Mouse (Mus musculus) stomach, postnatal 0 days (tissue): Measurements from ENCODE around the gene Nckap1l. TPM values are rescaled to one million over a fixed set of nuclear protein-coding genes. Genes with fewer than 3 reads are reported as not detected.
"Not testable (repeated sequence)": the region's sequence is repeated elsewhere in the genome, so short reads cannot be mapped to it uniquely, and the experiment has no call there.

Experiments
- ATAC-seq: fragments of 200-750 bp; cut with Nextera tagmentation; 2 replicates; pipeline ENCODE4 v1.8.0; 2017; ENCODE audit not compliant: low FRiP score, low TSS enrichment
- DNase-seq: peaks from one replicate; pipeline ENCODE4 v3.0.0-alpha.2; 2016; ENCODE audit warnings: low spot score
- H3K27ac ChIP-seq: fragments of 300-500 bp; sonication (generic); replicated peaks from 2 replicates; pipeline ENCODE4 v1.5.1; 2014; ENCODE audit warnings: mild to moderate bottlenecking, control low read depth
- H3K27me3 ChIP-seq: fragments of 300-500 bp; sonication (generic); 2 replicates; pipeline ENCODE4 v1.6.1; 2014; ENCODE audit warnings: low read length; ENCODE audit not compliant: control insufficient read depth, insufficient read depth
- H3K36me3 ChIP-seq: fragments of 300-500 bp; sonication (generic); 2 replicates; pipeline ENCODE4 v1.6.1; 2014; ENCODE audit warnings: low read length, mixed read lengths; ENCODE audit not compliant: control insufficient read depth, insufficient read depth
- H3K4me1 ChIP-seq: fragments of 300-500 bp; sonication (generic); replicated peaks from 2 replicates; pipeline ENCODE4 v1.6.1; 2014; ENCODE audit warnings: antibody characterized with exemption; ENCODE audit not compliant: control insufficient read depth, insufficient read depth
- H3K4me2 ChIP-seq: fragments of 300-500 bp; sonication (generic); replicated peaks from 2 replicates; pipeline ENCODE4 v1.6.1; 2014; ENCODE audit warnings: low read depth, mild to moderate bottlenecking, control low read depth, moderate library complexity
- H3K4me3 ChIP-seq: fragments of 300-500 bp; sonication (generic); 2 replicates; pipeline ENCODE4 v1.5.1; 2014; ENCODE audit warnings: low read depth, low read length, control low read depth
- H3K9ac ChIP-seq: fragments of 300-500 bp; sonication (generic); 2 replicates; pipeline ENCODE4 v1.6.1; 2014; ENCODE audit warnings: mild to moderate bottlenecking, low read length, control low read depth, mixed read lengths
- H3K9me3 ChIP-seq: fragments of 300-500 bp; sonication (generic); 2 replicates; pipeline ENCODE4 v1.6.1; 2016; ENCODE audit warnings: low read length; ENCODE audit not compliant: control insufficient read depth
- CTCF ChIP-seq: IDR thresholded peaks from 2 replicates; pipeline ENCODE4 v1.5.1; 2016; ENCODE audit warnings: antibody characterized with exemption, low read depth, mild to moderate bottlenecking, moderate library complexity
- EP300 ChIP-seq: optimal IDR thresholded peaks from 2 replicates; pipeline ENCODE3; 2016; ENCODE audit warnings: antibody characterized with exemption
- WGBS: fragments of 180-500 bp; shearing (Covaris S2); extraction: QIAGEN DNeasy Blood & Tissue Kit; methylation state at CpG from one replicate; pipeline ENCODE4 v1.1.7; 2014; 5-methylcytosine and 5-hydroxymethylcytosine counted together
- polyA plus RNA-seq: library from polyadenylated mRNA; unstranded; fragments of >200 nt; fragmentation: Nextera tagmentation; extraction: Ambion mirVana; gene quantifications from 2 replicates; pipeline ENCODE4 v1.2.1, GENCODE M21; 2015

The Nckap1l gene
- 1.5 and 1.6 TPM in 2 replicates for polyA plus RNA-seq

- H3K27ac ChIP-seq = no peak within 1 kb of the TSS
- DNase-seq = no peak
- H3K4me1 ChIP-seq = no peaks in the 10 kb centered on the region
- no peak within 1 kb of the TSS for H3K9ac ChIP-seq
- no peak within 1 kb of the TSS for H3K4me2 ChIP-seq
- no peaks in the 10 kb centered on the region for H3K36me3 ChIP-seq
- ATAC-seq = no peak
- H3K9me3 ChIP-seq = no peaks in the 10 kb centered on the region
- TF ChIP-seq EP300 (no peak), CTCF (no peak)
- 80% methylated on average over 13 of the region's 13 CpGs for WGBS
- H3K27me3 ChIP-seq = no peaks in the 10 kb centered on the region
- H3K4me3 ChIP-seq = no peak within 1 kb of the TSS
These were observed at the start of gene Nckap1l for GRCm38 (mm10) chr15:103453551-103454218. Nckap1l (plus strand) TSS chr15:103453794.

- not testable (repeated sequence) for H3K4me3 ChIP-seq, H3K27me3 ChIP-seq, H3K36me3 ChIP-seq, H3K27ac ChIP-seq, ATAC-seq, H3K4me1 ChIP-seq, DNase-seq, H3K9ac ChIP-seq, H3K9me3 ChIP-seq, H3K4me2 ChIP-seq
- WGBS = 85% methylated on average over 2 of the region's 3 CpGs
These were observed 48.0 kb upstream of the Nckap1l start for GRCm38 (mm10) chr15:103405586-103405985.

- Histone ChIP-seq H3K4me1 (no peaks in the 10 kb centered on the region), H3K27ac (no peak overlapping the region), H3K4me3 (no peak overlapping the region), H3K9me3 (no peaks in the 10 kb centered on the region), H3K27me3 (no peaks in the 10 kb centered on the region), H3K9ac (no peak overlapping the region), H3K36me3 (no peaks in the 10 kb centered on the region), H3K4me2 (no peak overlapping the region)
- ATAC-seq = no peak
- 27% methylated on average over 2 of the region's 2 CpGs for WGBS
- DNase-seq = no peak
- TF ChIP-seq EP300 = no peak
- TF ChIP-seq CTCF = no peak
These were observed 26.6 kb upstream of the Nckap1l start for GRCm38 (mm10) chr15:103427017-103427416.

- TF ChIP-seq CTCF (no peak), EP300 (no peak)
- Histone ChIP-seq H3K4me2 (no peak within 1 kb of the TSS), H3K9ac (no peak within 1 kb of the TSS), H3K4me1 (no peaks in the 10 kb centered on the region), H3K27ac (no peak within 1 kb of the TSS), H3K36me3 (no peaks in the 10 kb centered on the region), H3K9me3 (no peaks in the 10 kb centered on the region), H3K4me3 (no peak within 1 kb of the TSS), H3K27me3 (no peaks in the 10 kb centered on the region)
- 93% methylated on average over 16 of the region's 16 CpGs for WGBS
- DNase-seq = no peak
- ATAC-seq = no peak
These were observed 23.4 kb upstream of the Nckap1l start, which contains the start of gene Gtsf1 for GRCm38 (mm10) chr15:103430241-103430640. Gtsf1 (minus strand) TSS chr15:103430470.

- H3K4me2 ChIP-seq, H3K27me3 ChIP-seq, H3K9me3 ChIP-seq, H3K27ac ChIP-seq, H3K9ac ChIP-seq, H3K4me1 ChIP-seq, H3K36me3 ChIP-seq, ATAC-seq, H3K4me3 ChIP-seq, DNase-seq: not testable (repeated sequence)
- WGBS = 87% methylated on average over 4 of the region's 4 CpGs
These were observed 7.6 kb upstream of the Nckap1l start for GRCm38 (mm10) chr15:103445966-103446365.

- Histone ChIP-seq H3K36me3 (no peaks in the 10 kb centered on the region), H3K4me2 (no peak within 1 kb of the TSS), H3K4me1 (no peaks in the 10 kb centered on the region), H3K27me3 (no peaks in the 10 kb centered on the region), H3K9me3 (no peaks in the 10 kb centered on the region), H3K4me3 (no peak within 1 kb of the TSS), H3K27ac (no peak within 1 kb of the TSS), H3K9ac (no peak within 1 kb of the TSS)
- WGBS = 54% methylated on average over 3 of the region's 3 CpGs
- TF ChIP-seq EP300 = no peak
- no peak for TF ChIP-seq CTCF
- DNase-seq (no peak), ATAC-seq (no peak)
These were observed 5.2 kb upstream of the Nckap1l start, which contains the start of gene Gtsf2 for GRCm38 (mm10) chr15:103448369-103448768. Gtsf2 (minus strand) TSS chr15:103448469.
